Mouse (Mus musculus) T-helper 1 cell (primary cell): ENCODE results near the gene Tekt2.

ENCODE experiments used
- in situ Hi-C: fragments of 300-600 bp; cut with MboI, MseI; formaldehyde crosslinking; loops from one replicate; pipeline ENCODE4 v1.15.1; 2025; ENCODE audit warnings: high pct_unique_total_duplicates

Gene Tekt2

DNA sequence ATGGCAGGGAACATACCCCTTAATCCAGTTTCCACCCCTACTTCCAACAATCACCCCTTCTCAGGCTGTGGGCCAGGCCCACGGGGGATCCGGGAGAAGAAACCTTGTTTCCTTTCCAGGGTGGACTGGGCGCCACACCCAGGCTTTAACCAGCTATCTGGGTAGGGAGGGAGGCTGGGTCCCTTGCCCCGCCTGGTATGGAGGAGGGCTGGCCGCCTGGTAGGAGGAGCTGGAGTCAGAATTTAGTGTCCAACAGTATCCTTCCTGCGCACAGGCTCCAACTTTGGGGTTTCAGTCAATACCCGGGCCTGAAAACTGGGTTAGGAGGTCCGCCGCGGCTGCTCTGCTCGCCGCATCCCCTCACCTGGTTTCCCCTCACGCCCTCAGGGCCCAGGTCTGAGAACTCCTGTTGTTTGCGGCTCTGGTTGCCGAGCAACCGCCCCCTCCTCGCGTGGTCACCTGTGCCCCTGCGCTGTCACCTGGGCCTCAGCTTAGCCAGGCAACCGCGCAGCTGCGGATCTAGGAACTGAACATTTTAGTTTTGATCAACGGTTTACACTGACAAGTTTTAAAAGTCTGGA is at the start of gene Tekt2:
TSS of gene Tekt2 (minus strand) at position 408 of the 581 bp plus-strand sequence.
- in situ Hi-C loops = loop anchor here (5.0 kb wide), 1 partner anchor 107 kb away; no protein-coding TSS in a partner anchor

DNA sequence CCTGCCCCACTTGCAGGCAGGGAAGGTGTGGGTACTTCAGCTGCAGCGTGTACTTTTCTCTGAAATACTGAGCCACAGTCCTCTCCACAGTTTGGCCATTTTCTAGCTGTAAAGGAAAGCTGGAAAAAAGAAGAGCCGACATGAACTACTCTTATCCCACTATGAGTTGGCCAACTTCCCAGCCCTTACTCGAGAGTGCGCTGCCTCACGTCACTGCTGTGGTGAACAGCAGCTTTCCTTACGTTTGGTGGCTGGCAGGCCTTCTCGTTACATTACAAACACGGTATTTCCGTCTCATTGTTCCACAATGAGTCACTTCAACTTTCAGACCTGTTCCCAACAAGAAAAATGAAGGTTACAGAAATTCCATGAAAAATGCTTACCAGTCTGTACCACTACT is 46.0 kb upstream of the Tekt2 start:
- in situ Hi-C loops = no loop called here

DNA sequence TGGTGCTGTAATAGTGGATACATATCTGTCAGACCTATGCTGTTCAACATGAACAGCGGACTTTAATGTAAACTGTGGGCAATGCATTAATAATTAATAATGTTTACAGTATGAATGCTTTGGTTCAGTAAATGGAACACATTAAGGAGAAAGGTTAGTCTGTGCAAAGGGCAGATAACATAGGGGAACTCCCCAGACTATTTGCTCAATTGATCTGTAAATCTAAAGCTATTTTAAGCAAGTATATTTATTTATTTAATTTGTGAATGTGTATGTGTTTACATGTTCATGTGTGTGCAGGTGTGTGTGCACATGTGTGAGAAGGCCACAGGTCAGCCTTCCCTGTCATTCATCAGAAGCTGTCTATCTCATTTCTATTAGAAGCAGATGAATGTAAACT is 34.6 kb upstream of the Tekt2 start:
- in situ Hi-C loops = no loop called here

- in situ Hi-C loops = no loop called here
These were observed 18.0 kb upstream of the Tekt2 start for GRCm38 (mm10) chr4:126343451-126343850.

DNA sequence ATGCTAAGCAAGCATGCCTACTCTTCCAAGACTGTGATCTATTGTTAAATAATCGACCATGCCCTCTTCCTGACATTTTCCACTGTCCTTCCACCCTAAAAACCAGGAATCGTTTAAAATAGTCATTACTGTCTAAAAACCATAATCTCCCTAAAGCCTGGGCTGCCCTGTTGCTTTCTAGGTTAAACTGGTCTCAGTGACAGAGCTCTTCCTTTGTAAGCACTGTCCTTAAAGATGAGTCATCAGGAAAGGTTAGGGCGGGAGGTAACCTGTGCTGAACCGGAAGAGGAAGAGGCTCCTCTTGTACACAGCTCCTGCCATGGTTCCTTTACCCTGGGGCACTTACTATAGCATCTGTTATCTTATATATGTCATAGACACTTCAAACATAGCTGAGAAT is 14.0 kb upstream of the Tekt2 start:
- in situ Hi-C loops = no loop called here

- in situ Hi-C loops = no loop called here
These were observed 6.9 kb upstream of the Tekt2 start for GRCm38 (mm10) chr4:126332358-126332757.

GRCm38 (mm10) chr4:126331751-126332150 is 6.3 kb upstream of the Tekt2 start:
- in situ Hi-C loops = no loop called here

DNA sequence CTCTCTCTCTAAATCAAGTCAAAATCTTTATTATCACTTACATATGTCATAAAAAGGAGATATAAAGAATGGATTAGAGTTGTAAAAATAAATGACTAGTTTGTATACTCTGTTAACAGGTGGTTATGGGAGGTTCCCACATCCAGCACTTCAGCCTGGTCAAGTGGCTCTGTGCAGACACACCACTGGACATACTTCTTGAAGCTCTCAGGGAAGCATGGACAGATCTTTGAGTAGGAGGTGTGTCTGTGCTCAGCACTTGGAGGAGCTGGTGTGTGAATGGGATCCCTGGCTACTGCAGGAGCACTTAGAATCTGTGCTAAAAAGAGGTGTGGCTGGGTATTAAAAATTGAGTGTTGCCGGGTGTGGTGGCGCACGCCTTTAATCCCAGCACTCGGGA is 4.8 kb upstream of the Tekt2 start:
- in situ Hi-C loops = no loop called here

DNA sequence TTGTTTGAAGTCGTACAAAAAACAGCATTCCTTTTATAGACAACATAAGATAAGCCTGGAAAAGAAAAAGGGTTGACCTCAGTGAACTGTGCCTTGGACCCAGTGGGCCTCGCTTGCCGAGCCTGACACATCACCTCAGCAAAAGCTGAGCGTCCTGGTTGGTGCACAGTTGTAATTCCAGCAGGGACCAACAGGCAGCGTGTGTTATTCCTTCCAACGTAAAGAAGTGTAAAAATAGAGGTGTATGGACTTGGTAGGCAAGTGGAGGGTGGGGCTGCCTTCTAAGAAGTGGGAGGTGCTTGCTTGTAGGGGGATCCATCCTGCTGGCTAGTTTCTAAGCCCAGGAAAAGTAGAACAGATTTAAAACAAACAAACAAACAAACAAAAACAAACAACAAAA is 548 bp upstream of the Tekt2 start:
- in situ Hi-C loops = loop anchor here (5.0 kb wide), 1 partner anchor 106 kb away; no protein-coding TSS in a partner anchor

- in situ Hi-C loops = loop anchor here (5.0 kb wide), 1 partner anchor 107 kb away; no protein-coding TSS in a partner anchor
These were observed 627 bp downstream of the Tekt2 start for GRCm38 (mm10) chr4:126324861-126325260.

- in situ Hi-C loops = no loop called here
These were observed 2.8 kb downstream of the Tekt2 start for GRCm38 (mm10) chr4:126322646-126323045.

- in situ Hi-C loops = no loop called here
These were observed 3.5 kb downstream of the Tekt2 start for GRCm38 (mm10) chr4:126321854-126322511.

DNA sequence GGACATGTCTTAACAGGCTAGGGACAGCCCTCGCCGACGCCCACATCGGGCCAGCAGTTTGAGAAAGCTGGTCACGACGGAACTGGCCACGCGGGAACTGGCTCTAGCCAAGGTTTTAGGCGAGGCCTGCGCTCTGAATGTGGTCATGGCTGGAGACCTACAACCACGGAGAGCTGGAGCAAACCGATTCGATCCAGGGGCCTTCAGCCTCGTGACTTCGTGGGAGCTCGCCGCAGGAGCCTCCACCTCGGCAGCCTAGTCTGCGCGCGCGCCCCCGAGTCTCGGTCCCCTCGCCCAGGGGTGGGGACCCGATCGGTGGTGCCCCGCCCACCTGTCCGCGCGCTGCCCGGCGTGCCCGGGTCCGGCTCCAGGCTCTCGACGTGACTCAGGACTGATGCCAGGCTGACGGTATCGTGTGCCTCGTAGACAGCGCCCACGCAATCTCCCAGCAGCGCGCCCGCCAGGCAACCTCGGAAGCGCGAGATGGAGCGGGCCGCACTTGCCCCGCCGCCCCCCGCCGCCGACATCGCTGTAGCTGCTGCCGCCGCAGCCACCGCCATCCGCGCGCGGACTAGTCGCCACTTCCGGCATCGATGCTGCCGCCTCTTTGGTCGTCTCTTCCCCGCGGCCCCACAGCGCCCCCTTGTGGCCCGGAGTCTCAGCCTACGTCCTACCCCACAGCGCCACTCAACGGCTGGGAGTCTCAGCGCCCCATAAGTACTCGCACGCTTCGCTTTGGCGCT is 4.2 kb downstream of the Tekt2 start, which contains the start of gene Adprhl2:
TSS of gene Adprhl2 (minus strand) at position 593 of the 743 bp plus-strand sequence.
- in situ Hi-C loops = no loop called here

DNA sequence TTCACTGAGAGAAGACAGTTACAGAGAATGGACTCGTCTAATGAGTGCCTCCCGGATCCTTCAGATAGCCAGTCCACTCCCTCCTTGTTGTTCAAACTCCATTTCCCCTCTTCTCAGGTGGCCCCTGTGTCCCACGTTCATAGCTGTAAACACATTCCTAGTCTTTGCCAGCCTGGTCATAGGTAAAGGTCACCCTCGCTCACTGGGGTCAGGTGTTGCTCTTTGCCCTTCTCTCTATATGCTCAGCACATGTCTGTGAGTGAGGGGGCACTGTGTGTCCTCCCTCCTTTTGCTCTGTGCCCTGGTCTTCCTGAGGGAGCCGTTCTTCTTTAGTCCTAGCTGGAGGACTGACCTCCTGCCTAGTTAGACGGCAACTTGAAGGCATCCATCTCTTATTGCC is 5.7 kb downstream of the Tekt2 start:
- in situ Hi-C loops = no loop called here

DNA sequence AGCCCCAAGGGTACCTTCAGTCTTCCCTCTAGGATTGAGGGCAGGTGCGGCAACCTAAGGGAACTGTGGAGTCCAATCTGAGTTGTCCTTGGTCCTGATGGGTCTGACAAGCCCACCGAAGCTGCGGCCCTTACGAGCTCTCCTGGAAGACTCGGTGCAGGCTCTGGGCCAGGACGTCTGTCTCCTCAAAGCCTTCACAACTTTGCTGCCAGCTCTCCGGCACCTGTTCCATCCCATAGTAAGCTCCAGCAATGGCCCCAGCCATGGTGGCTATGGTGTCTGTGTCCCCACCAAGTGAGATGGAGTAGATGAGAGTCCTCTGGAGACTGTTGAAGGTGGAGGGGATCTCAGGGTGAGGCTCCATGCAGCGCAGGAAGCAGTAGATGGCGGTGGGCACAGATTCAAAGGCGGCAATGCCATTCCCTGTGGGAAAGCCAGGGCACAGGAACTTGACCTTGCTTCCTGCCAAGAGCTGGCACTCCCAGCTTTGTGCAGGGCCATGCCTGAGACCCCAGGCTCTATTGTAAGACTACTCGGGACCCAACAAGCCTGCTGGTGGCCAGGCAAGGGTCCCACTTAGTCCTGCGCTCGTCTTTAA is 8.9 kb downstream of the Tekt2 start:
- in situ Hi-C loops = no loop called here

DNA sequence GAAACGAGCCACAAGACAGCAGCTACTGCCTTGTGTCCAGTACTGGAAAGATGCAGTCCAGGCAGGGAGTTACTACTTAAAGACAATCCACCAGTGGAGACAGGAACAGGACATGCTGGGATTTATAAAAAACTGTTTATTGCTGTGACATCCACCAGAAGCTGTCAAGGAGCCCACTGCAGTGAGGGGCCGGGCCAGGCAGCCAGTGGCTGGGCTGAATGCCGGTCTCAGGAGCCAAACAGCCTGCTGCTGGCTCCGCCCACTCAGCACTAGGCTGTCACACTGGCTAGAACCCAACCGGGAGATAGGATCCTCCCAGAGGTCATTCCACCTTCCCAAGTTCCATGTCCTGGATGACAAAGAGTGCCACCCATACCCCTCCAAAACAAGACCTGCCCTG is 9.6 kb downstream of the Tekt2 start:
- in situ Hi-C loops = no loop called here

DNA sequence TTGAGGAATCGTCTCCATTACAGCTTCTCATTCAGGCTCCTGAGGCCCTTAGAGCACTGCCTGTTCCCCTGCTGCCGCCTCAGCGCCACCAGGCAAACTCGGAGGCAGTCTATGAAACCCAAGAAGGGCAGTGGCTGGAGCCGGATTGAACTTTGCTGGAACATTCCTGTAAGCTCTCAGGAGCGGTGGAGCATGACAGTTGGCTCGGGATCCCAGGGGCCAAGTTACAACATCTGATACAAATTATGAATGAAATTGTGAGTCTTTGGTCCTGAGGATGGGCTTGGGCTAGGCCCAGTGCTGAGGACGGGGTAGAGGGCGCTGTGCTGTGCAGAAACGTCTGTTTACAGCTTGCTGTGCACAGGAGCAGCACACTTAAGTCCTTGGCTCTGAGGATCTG is 11.1 kb downstream of the Tekt2 start:
- in situ Hi-C loops = no loop called here

- in situ Hi-C loops = no loop called here
These were observed 12.3 kb downstream of the Tekt2 start for GRCm38 (mm10) chr4:126313202-126313601.

DNA sequence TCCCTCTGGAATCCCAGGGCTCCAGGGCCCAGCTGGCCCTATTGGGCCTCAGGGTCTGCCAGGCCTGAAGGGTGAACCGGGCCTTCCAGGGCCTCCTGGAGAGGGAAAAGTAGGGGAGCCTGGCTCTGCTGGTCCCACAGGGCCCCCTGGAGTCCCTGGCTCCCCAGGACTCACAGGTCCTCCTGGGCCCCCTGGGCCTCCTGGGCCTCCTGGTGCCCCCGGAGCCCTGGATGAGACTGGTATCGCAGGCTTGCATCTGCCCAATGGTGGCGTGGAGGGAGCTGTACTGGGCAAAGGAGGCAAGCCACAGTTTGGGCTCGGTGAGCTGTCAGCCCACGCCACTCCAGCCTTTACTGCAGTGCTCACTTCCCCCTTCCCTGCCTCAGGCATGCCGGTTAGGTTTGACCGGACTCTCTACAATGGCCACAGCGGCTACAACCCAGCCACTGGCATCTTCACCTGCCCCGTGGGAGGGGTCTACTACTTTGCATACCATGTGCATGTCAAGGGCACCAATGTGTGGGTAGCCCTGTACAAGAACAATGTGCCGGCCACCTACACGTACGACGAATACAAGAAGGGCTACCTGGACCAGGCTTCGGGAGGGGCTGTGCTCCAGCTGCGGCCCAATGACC is 13.8 kb downstream of the Tekt2 start:
- in situ Hi-C loops = no loop called here

GRCm38 (mm10) chr4:126310344-126310743 is 15.1 kb downstream of the Tekt2 start:
- in situ Hi-C loops = no loop called here

DNA sequence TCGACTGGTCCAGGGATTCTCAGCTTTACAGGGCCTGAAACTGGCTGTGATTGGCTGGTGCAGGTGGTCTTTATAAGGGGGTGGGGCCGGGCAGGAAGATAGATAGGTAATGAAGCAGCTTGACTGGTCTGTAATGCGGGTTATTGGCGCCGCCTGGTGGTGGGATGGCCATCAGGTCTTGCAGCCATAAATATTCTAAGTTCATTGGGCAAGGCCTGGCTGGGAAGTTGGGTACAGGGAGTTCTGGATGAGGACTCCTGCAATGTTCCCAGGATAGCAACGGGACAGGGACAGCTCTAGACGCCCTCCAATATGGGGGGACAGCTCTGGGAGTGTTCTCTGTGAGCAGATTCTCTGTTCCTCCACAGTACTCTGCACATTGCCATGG is 15.6 kb downstream of the Tekt2 start:
- in situ Hi-C loops = loop anchor here (5.0 kb wide), 1 partner anchor 83 kb away; no protein-coding TSS in a partner anchor
